Mouse (Mus musculus) hindbrain, embryonic 11.5 days (tissue): ENCODE measurements around the gene P2rx1. TPM values are rescaled to one million over a fixed set of nuclear protein-coding genes. Genes with fewer than 3 reads are reported as not detected.
A peak's percentile ranks its signal among the peaks of the same experiment; 100 is the strongest.

Source experiments
- ATAC-seq: fragments of 200-750 bp; cut with Nextera tagmentation; 2 replicates; pipeline ENCODE4 v1.8.0; 2017; ENCODE audit warnings: mild to moderate bottlenecking, moderate TSS enrichment, moderate library complexity; ENCODE audit not compliant: low FRiP score
- DNase-seq: peaks from one replicate; pipeline ENCODE4 v3.0.0-alpha.2; 2015; ENCODE audit warnings: low spot score
- H3K27ac ChIP-seq: fragments of 300-500 bp; sonication (generic); 2 replicates; pipeline ENCODE4 v1.5.1; 2014; ENCODE audit warnings: mild to moderate bottlenecking, low read depth, low read length
- H3K27me3 ChIP-seq: fragments of 300-500 bp; sonication (generic); 2 replicates; pipeline ENCODE4 v1.6.1; 2014; ENCODE audit warnings: mild to moderate bottlenecking, low read length, moderate library complexity, mixed read lengths; ENCODE audit not compliant: control insufficient read depth, insufficient read depth
- H3K36me3 ChIP-seq: fragments of 300-500 bp; sonication (generic); 2 replicates; pipeline ENCODE4 v1.6.1; 2014; ENCODE audit warnings: mild to moderate bottlenecking, low read length, moderate library complexity, mixed read lengths; ENCODE audit not compliant: control insufficient read depth, insufficient read depth
- H3K4me1 ChIP-seq: fragments of 300-500 bp; sonication (generic); replicated peaks from 2 replicates; pipeline ENCODE4 v1.6.1; 2014; ENCODE audit warnings: low read length, mixed read lengths; ENCODE audit not compliant: control insufficient read depth, insufficient read depth
- H3K4me2 ChIP-seq: fragments of 300-500 bp; sonication (generic); replicated peaks from 2 replicates; pipeline ENCODE4 v1.6.1; 2014; ENCODE audit warnings: mild to moderate bottlenecking, low read depth, low read length
- H3K4me3 ChIP-seq: fragments of 300-500 bp; sonication (generic); 2 replicates; pipeline ENCODE4 v1.5.1; 2014; ENCODE audit warnings: low read depth, low read length
- H3K9ac ChIP-seq: fragments of 300-500 bp; sonication (generic); 2 replicates; pipeline ENCODE4 v1.6.1; 2014; ENCODE audit warnings: low read depth, low read length
- H3K9me3 ChIP-seq: fragments of 300-500 bp; sonication (generic); 2 replicates; pipeline ENCODE4 v1.6.1; 2016; ENCODE audit warnings: low read length; ENCODE audit not compliant: control insufficient read depth
- WGBS: fragments of 180-500 bp; shearing (Covaris S2); extraction: QIAGEN DNeasy Blood & Tissue Kit; methylation state at CpG from one replicate; pipeline ENCODE4 v1.1.7; 2014; 5-methylcytosine and 5-hydroxymethylcytosine counted together
- polyA plus RNA-seq: library from polyadenylated mRNA; unstranded; fragments of >200 nt; fragmentation: Nextera tagmentation; extraction: Ambion mirVana; gene quantifications from 2 replicates; pipeline ENCODE4 v1.2.1, GENCODE M21; 2014

Gene P2rx1
- polyA plus RNA-seq, 1 experiment from 2014 or later = 2.4 TPM

GRCm38 (mm10) chr11:72957318-72957717 lies 41.6 kb upstream of the P2rx1 start:
- no peak overlapping the region for H3K4me3 ChIP-seq
- no peaks in the 10 kb centered on the region for H3K9me3 ChIP-seq
- H3K4me1 ChIP-seq = 0 out of 2 replicates have a peak, but pooled peaks cover 3% of the 10 kb centered on the region
- no peak overlapping the region for H3K27ac ChIP-seq
- H3K4me2 ChIP-seq = no peak overlapping the region
- H3K36me3 ChIP-seq = no peaks in the 10 kb centered on the region
- WGBS = 57% methylated on average over 2 of the region's 2 CpGs
- H3K27me3 ChIP-seq = peaks cover 32% of the 10 kb centered on the region
- ATAC-seq (no peak), DNase-seq (no peak)
- no peak overlapping the region for H3K9ac ChIP-seq

- no peak overlapping the region for H3K27ac ChIP-seq
- H3K36me3 ChIP-seq = no peaks in the 10 kb centered on the region
- H3K27me3 ChIP-seq = peaks cover 37% of the 10 kb centered on the region
- ATAC-seq (no peak), DNase-seq (no peak)
- H3K4me2 ChIP-seq = no peak overlapping the region
- 0 out of 2 replicates have a peak, but pooled peaks cover 3% of the 10 kb centered on the region for H3K4me1 ChIP-seq
- no peak overlapping the region for H3K9ac ChIP-seq
- no peak overlapping the region for H3K4me3 ChIP-seq
- 15% methylated on average over 14 of the region's 15 CpGs for WGBS
- H3K9me3 ChIP-seq = no peaks in the 10 kb centered on the region
Observed at GRCm38 (mm10) chr11:72959924-72960679, 38.8 kb upstream of the P2rx1 start.

- Histone ChIP-seq H3K4me2 (peak overlapping the region; percentile 36), H3K4me3 (peak overlapping the region; percentile 27), H3K4me1 (0 out of 2 replicates have a peak, but pooled peaks cover 3% of the 10 kb centered on the region), H3K27ac (no peak overlapping the region), H3K27me3 (peaks cover 37% of the 10 kb centered on the region), H3K9me3 (no peaks in the 10 kb centered on the region), H3K9ac (no peak overlapping the region), H3K36me3 (no peaks in the 10 kb centered on the region)
- 4% methylated on average over 15 of the region's 15 CpGs for WGBS
- ATAC-seq (no peak), DNase-seq (no peak)
Observed at GRCm38 (mm10) chr11:72960723-72961071, 38.2 kb upstream of the P2rx1 start.

- no peak within 1 kb of the TSS for H3K27ac ChIP-seq
- H3K4me3 ChIP-seq = peak within 1 kb of the TSS; percentile 27
- H3K9ac ChIP-seq = no peak within 1 kb of the TSS
- H3K4me1 ChIP-seq = 0 out of 2 replicates have a peak, but pooled peaks cover 3% of the 10 kb centered on the region
- ATAC-seq (no peak), DNase-seq (peak; percentile 33)
- peak within 1 kb of the TSS; percentile 36 for H3K4me2 ChIP-seq
- WGBS = 4% methylated on average over 70 of the region's 70 CpGs
- H3K36me3 ChIP-seq = no peaks in the 10 kb centered on the region
- no peaks in the 10 kb centered on the region for H3K9me3 ChIP-seq
- peaks cover 37% of the 10 kb centered on the region for H3K27me3 ChIP-seq
Observed at GRCm38 (mm10) chr11:72961072-72961980, 37.6 kb upstream of the P2rx1 start, which contains the start of gene Atp2a3. Gene Atp2a3 (plus strand): TSS chr11:72961169.

- no peak overlapping the region for H3K9ac ChIP-seq
- no peak overlapping the region for H3K4me2 ChIP-seq
- no peaks in the 10 kb centered on the region for H3K36me3 ChIP-seq
- H3K27me3 ChIP-seq = peaks cover 37% of the 10 kb centered on the region
- ATAC-seq (no peak), DNase-seq (no peak)
- no peak overlapping the region for H3K4me3 ChIP-seq
- H3K9me3 ChIP-seq = no peaks in the 10 kb centered on the region
- no peak overlapping the region for H3K27ac ChIP-seq
- WGBS = 85% methylated on average over 2 of the region's 2 CpGs
- 0 out of 2 replicates have a peak, but pooled peaks cover 3% of the 10 kb centered on the region for H3K4me1 ChIP-seq
Observed at GRCm38 (mm10) chr11:72962378-72962777, 36.5 kb upstream of the P2rx1 start.

- Histone ChIP-seq H3K9ac (no peak overlapping the region), H3K4me2 (no peak overlapping the region), H3K27me3 (peaks cover 37% of the 10 kb centered on the region), H3K4me1 (0 out of 2 replicates have a peak, but pooled peaks cover 3% of the 10 kb centered on the region), H3K9me3 (no peaks in the 10 kb centered on the region), H3K4me3 (no peak overlapping the region), H3K27ac (no peak overlapping the region), H3K36me3 (no peaks in the 10 kb centered on the region)
- WGBS = 59% methylated on average over 7 of the region's 7 CpGs
- ATAC-seq (no peak), DNase-seq (no peak)
Observed at GRCm38 (mm10) chr11:72963058-72963788, 35.7 kb upstream of the P2rx1 start.

GRCm38 (mm10) chr11:72963789-72964294 lies 35.1 kb upstream of the P2rx1 start:
- H3K9ac ChIP-seq = no peak overlapping the region
- no peak overlapping the region for H3K4me3 ChIP-seq
- 0 out of 2 replicates have a peak, but pooled peaks cover 3% of the 10 kb centered on the region for H3K4me1 ChIP-seq
- H3K4me2 ChIP-seq = no peak overlapping the region
- no peak overlapping the region for H3K27ac ChIP-seq
- no peaks in the 10 kb centered on the region for H3K9me3 ChIP-seq
- DNase-seq (no peak), ATAC-seq (no peak)
- peaks cover 36% of the 10 kb centered on the region for H3K27me3 ChIP-seq
- H3K36me3 ChIP-seq = no peaks in the 10 kb centered on the region
- WGBS = 56% methylated on average over 3 of the region's 3 CpGs

GRCm38 (mm10) chr11:72974995-72975503 lies 23.9 kb upstream of the P2rx1 start:
- Histone ChIP-seq H3K9ac (no peak overlapping the region), H3K36me3 (no peaks in the 10 kb centered on the region), H3K4me1 (no peaks in the 10 kb centered on the region), H3K27ac (no peak overlapping the region), H3K27me3 (no peaks in the 10 kb centered on the region; the same call in 1 of the 2 replicates), H3K9me3 (no peaks in the 10 kb centered on the region), H3K4me2 (no peak overlapping the region), H3K4me3 (no peak overlapping the region)
- WGBS = 84% methylated on average over 13 of the region's 13 CpGs
- no peak for ATAC-seq
- DNase-seq = no peak
